Mouse (Mus musculus) erythroblast, embryonic 14.5 days (primary cell): ENCODE results near the gene Cat.

Experiments
- GATA1 ChIP-seq: IDR thresholded peaks from 2 replicates; pipeline ENCODE4 v1.6.1; 2012; ENCODE audit warnings: low read length, inconsistent platforms, mixed read lengths
- TAL1 ChIP-seq: IDR thresholded peaks from 3 replicates; pipeline ENCODE4 v1.6.1; 2012; ENCODE audit warnings: low read length, inconsistent platforms, mixed read lengths

DNA sequence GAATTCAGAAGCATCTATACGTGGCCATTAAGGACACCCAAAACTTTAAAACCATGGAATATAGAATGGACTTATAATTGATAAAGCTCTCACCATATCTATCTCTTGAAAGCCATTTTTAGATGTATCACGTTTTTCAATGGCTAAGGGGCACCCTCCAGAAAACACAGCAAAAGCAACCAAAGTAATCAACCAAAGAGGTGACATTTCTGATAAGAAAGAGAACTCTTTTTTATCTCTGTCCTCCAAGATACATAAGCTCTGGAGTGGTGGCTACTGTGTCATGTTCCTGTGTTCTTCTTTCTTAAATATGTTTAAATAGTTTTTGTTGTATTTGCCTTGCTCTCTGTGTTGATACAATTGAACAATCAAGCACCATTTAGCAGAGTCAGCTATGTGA, 15.8 kb upstream of the Cat start:
- TF ChIP-seq TAL1 = no peak
- TF ChIP-seq GATA1 = no peak
